Mouse (Mus musculus) frontal cortex, postnatal 36 days (tissue): Measurements from ENCODE around the gene Asb1.
A peak's percentile ranks its signal among the peaks of the same experiment; 100 is the strongest.

ENCODE experiments used
- DNase-seq, 2 experiments: peaks; one replicate each; pipeline ENCODE4 v3.0.0; 2022; ENCODE audit warnings: low spot score in 2 of 2

The Asb1 gene

DNA sequence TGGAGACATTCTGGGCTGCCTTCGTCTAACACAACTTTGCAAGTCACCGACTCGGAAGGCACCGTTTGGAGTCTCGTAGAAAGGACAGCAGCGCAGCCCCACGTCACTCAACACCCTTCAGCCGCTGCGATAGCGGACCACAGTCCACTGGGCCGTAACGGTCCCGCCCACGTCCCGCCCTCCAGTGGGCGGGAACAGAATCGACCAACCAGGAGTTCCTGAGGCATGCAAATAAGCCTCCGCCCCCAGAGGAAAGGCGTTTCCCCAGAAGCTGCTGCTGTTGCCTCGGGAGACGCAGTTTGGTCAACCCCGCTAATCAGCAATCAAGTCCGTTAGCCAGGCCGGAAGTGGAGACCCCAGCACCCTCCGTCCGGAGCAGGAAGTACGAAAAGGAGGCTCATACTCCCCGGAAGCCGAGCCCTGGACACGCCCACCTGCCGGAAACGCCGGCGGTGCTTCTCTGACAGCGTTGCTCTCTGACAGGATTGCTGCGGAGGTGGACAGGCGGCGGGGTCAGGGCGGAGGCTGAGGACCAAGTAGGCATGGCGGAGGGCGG is at the start of gene Asb1:
Asb1 (plus strand) TSS at position 274 of the 556 bp plus-strand sequence.
- peak; percentile 89 to 96 for DNase-seq

DNA sequence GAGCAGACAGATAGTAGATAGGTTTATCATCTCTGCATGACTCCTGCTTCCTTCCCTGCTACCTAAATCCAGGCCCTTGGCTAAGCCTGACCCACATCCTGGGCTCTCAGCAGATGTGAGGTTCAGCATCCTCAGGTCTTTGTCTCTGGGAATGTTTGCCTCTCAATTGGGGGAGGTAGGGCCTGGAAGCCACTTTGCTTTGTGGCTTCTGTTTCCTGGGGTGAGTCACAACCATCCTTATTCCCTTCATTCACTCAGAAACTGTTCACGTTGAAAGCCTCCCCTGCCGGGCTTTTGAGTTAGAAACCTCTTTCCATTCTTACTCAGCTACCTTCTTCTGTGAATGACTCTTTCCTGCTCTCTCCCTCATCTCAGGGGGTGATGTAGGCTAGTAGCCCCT is 47.6 kb upstream of the Asb1 start:
- no peak for DNase-seq

DNA sequence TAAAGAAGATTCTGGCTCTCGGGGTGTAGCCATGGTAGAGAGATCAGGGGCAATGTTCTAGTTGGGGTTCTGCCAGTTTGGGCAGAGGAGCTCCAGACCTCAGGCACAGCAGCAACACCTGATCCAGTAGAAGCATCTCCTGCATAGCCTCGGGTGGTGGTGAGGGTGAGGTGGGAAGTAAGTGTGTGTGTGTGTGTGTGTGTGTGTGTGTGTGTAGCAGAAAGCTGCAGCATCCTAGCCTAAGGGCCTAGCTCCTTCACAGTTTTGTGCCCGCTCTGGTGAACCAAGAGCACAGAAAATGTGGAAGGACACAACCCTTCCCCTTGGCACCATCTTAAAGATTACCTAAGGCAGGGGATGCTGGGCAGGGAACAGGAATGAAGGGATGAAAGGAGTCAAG is 46.4 kb upstream of the Asb1 start:
- no peak for DNase-seq

DNA sequence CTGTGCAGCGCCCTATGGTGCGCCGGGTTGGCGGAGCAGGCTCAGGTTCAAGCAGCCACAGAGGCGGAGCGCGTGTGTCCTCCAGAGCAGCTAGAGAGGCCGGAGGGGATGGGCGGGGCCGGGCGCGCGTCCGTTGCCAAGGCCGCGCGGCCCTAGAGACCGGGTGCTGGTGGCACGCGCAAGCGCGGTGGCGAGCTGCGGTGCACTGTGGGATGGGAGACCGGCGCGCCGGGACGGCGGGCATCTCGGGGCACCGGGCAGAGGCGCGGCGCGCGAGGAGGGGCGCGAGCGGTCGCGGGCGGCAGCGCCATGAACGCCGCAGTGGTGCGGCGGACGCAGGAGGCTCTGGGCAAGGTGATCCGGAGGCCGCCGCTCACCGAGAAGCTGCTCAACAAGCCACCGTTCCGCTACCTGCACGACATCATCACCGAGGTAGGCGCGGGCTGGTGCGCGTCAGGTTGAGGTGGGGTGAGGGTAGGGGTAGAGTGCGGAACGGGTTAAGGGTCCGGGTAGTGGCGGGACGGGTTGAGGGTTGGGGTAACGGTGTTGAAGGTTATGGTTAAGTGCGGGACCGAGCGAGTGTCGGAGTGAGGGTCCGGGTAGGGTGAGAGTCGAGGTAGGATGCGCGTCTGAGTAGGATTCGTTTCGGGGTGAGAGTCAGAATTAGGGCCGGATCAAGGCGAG is 45.7 kb upstream of the Asb1 start, which contains the start of gene Traf3ip1:
Traf3ip1 (plus strand) TSS at position 191 of the 684 bp plus-strand sequence.
- DNase-seq = peak; percentile 90

DNA sequence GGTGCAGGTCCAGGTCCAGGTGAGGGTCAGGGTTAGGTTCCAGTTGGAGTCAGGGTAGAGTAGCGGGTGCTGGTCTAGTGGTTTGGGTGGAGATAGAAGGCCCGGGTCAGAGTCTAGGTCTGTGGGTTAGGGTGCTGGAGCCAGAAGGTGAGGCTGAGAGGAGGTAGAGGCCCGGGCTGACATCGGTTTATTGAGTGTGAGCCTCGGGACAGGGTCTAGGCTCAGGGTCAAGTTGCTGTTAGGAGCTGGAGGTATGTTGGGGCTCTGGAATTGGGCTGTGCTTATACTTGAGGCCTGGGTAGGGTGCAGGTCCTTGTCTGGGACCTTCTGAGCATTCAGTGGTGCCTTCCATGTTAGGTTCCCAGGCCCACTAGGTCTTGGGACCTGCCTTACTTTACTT is 45.0 kb upstream of the Asb1 start:
- no peak for DNase-seq

DNA sequence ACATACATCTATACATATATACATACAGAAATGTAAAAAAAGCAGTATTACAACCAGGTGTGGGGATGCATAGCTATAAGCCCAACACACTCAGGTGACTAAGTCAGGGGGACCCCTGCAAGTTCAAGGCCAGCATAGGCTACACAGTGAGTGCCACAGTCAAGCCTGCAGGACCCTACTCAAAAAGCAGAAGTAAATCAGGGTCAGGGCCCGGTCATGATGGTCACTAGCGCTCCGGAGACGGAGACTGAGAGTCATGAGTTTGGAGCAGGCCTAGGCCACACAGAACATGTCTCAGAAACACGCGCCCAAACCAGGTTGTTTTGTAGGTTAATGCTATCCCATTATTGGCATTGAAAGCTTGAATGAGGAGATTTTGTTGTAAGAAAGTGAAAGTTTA is 41.8 kb upstream of the Asb1 start:
- no peak for DNase-seq

DNA sequence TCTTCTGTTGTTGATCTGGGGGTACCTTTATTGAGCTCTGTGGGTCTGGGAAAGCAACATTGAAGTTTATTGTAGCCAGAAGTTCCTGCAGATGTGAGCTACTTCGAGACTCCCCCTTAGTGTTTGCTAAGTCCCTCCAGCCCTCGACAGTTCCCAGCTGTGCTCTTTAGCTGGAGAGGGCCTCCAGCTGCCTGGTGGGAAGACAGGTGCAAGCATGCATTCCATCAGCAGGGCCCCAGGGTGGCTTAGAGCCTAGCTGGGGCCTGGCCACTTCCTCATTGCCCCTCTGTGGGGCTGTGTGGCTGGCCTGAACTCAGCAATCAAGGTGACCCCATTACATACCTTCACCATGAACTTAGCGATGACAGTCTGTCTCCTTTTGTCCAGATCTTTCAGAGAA is 35.7 kb upstream of the Asb1 start:
- DNase-seq = no peak

DNA sequence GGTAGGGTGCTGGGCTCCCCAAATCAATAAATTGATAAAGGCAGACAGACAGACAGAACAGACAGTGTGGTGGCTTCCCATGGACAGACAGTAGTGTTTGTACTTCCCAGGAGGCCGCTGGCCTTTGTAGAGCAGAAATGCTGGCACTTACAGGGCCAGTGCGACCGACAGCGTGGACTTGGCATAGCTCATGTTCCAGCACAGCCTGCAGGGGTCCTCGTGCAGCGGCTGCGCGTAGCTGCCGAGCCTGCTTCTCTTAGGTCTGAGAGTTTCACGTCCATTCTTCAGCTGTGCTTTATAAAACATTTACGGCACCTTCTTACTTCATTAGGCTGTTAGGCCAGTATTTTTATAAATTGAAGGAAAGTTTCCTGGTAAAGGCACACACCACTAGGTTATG is 25.4 kb upstream of the Asb1 start:
- DNase-seq = no peak

DNA sequence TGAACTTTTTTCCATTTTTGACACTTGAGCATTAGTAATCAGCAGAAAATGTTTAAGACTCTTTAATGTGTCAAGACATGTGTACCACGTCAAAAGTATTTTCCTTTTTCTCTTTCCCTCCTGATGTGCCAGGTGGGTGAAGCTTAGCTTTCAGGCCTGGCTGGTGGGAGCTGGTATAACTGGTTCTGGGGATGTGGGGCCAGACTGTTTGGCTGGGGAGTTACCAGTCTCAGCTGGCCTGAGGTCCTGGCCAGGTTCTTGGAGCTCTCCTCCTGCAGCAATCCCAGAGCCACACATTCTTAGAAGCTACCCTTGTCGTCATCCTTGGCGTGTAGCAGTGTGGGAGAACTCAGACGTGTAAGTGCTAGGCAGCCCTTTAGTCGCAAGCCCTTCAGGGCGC is 24.7 kb upstream of the Asb1 start:
- DNase-seq = no peak

DNA sequence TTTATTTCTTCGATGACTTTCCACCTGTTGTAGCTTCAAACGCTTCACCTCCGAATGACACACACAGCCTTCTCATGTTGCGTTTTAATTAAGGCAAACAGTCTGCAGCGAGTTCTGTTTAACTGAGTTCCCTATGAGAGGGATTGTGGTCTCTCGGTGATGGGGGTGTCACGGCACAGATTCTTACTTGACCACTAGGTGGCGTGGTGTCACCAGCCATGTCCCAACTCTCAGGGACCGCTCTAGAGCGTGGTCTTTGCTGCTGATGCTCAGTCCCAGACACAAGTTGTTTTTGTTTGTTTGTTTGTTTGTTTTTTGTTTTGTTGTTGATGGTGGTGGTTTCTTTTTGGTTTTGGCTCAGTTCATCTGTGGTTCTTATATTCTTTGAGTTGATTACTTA is 16.6 kb upstream of the Asb1 start:
- peak; percentile 47 to 67 for DNase-seq

DNA sequence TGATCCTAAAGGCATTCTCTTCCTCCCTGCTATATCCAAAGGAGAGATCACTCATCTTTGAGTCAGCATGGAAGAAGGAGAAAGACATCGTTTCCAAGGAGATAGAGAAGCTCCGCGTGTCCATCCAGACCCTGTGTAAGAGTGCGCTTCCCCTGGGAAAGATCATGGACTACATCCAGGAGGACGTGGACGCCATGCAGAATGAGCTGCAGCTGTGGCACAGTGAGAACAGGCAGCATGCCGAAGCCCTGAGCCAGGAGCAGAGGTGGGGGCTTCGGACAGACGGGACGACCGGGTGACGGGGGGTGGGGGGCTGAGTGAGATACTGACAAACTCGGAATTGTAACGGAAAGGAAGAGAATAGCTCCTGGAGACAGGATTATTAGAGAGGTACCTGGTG is 14.5 kb upstream of the Asb1 start:
- no peak for DNase-seq

DNA sequence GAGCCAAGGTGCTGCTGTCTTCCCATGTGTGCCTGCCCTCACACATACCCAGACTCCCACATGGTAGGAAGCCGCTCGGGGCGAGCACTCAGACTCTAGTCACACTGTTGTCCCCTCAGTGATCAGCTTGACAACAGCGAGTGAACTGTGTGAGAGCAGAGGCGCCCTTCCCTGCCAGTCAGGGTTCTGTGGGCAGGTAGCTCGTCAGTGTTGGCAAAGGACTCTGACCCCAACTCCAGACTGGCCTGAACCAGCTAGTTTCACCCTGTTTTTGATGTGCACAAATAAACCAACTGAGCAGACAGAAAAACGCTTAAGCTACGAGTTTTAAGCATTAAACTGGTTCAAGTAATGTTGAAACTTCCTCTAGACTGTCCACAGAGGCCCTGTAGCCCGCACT is 10.2 kb upstream of the Asb1 start:
- no peak for DNase-seq

DNA sequence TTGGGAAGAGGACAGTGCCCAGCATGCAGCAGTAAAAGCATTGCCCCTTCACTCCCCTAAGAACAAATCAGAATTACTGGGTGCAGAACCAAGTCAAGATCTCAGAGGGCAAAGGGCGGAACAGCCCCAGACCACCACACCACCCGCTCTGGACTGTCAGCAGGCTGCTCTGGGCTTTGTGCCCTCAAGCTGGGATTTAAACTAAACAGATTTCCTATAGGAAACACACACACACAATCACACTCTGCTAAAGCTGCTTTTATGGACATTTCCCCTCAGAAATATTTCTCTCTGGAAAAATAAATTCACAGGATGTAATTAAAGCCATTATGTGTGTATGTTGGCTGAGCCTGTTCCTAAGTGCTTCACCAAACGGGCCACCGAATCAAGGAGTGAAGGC is 8.1 kb upstream of the Asb1 start:
- DNase-seq = no peak

DNA sequence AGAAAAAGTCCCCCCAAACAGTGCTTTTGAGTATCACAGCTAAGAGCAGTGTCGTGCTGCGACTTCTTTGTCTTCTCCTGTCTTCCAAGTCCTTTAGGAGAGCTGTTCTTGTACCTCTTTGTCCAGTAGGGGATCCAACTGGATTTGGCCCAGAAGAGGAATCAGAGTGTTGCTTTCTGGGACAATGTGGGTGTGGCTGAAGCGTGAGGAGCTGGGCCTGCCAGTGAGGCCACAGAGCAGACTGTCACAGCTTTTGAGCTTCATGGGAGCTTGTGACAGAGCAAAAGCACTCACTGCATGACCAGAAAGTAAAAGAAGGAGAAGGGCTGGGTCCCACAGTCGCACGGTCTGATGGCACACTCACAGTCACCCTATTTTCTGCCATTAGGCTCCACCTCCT is 7.5 kb upstream of the Asb1 start:
- no peak for DNase-seq

DNA sequence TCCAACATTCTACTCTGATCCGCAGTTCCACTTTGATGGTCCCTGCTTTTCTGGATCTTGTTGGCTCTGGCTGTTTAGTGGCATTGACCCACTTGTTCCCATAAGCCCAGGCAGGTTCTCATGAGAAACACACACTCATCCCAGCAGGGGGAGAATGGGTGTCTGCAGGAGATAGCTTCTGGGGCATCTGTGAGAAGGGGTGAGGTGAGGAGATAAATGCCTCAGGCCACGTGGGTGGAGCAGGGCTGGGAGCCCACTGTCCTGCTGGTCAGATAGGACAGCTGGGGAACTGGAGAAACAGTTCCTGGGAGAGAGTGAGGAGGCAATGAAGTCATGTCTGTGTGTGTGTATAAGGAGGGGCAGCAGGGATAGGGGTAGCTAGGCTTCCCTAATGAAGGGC is 6.9 kb upstream of the Asb1 start:
- no peak for DNase-seq

DNA sequence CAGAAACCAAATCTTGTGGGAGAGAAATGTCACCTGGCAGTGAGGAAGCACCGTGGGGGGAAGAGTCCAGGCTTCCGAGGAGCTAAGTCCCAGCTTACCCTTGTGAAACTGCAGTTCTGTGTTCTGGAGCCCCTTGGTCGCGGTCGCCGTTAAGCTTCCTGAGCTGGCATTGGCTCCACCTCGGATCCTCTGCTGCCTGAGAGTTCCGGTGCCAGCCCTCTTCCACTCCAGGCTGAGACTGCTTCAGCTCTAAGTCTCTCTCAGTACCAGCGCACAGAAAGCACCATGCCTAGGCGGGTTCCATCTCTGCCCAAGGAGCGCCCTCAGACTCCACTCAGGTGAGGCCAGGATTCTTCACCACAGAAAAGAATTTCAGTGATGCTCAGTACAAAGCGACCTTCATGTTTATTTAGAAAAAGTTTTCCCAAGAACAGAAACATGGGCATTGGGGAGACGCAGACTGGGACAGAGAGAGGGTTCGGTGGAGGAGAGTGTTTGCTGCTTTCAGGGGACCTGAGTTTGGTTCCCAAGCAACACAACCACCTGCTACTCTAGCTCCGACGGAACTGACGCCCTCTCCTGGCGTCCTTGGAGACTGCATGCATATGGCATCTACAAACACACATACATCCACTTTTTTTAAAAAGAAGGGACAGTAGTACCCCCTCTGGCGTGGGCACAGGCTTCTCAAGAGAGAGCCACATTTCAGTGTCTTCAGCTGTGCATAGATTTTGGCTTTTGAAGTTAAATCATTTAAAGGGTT is 6.2 kb upstream of the Asb1 start:
- DNase-seq = no peak

DNA sequence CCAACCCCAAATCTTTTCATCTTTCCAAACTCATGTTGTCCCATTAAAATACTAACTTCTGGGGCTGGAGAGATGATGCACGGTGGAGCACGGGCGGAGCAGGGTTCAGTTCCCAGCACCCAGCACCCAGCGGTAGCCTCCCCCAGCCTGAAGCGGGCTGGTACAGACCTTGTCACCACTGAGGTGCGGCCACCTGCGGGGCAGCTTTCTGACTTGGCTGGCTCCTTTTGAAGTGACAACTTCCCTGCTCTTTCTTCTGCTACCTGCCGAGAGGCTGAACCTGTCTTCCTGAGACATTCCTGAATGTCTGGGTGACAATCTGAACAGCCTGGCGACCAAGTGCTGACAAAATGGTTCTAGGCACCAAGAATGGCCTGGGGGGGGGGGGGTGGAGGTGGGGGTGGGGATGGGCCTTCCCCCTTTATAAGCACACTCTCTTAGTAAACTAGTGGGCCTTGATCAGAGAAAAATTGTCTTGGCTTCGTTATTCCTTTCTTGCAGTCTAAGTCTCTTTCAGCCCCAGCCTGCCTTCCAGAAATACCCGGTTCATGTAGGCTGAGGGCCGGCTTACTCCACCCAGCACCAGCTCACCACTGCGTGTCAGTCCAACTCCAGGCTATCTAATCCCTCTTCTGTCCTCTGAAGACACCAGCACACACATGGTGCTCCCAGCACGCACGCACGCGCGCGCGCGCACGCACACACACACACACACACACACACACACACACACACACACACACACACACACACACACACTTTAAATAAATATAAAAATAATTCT is 2.4 kb upstream of the Asb1 start:
- DNase-seq = no peak

DNA sequence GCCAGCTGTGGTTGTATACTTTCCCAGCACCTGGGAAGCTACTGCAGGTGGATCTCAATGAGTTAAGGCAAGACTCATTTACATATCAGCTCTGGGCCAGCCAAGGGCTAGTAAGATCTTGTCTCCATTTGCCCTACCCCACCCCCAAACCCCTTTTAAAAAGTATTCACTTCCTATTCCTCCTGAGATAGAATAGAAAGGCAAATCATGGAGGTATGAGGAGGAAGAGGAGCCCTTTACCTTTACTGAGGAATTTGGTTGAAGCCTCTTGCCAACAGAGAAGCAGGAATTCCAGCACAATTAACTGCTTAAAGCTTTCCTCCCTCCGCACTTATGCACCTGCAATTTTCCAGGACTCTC is 1.8 kb upstream of the Asb1 start:
- DNase-seq = no peak

DNA sequence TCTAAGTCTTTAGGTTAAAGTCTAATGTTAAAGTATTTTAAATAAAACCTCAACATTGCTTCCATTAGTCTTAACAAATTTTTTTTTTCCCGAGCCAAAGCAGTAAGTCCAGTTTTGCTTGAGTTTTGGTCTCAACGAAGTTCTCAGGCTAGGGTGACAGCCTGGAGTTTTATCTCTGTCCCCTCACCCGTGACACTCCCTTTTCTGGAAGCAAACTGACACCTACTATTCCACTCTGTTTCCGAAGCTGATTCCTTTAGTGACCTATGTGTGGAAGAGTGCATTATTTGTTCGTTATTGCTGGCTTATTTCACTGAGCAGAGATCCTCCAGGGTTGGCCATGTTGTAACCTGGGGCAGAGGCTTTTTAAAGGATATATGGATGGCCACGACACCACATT is 1.1 kb upstream of the Asb1 start:
- DNase-seq = no peak

DNA sequence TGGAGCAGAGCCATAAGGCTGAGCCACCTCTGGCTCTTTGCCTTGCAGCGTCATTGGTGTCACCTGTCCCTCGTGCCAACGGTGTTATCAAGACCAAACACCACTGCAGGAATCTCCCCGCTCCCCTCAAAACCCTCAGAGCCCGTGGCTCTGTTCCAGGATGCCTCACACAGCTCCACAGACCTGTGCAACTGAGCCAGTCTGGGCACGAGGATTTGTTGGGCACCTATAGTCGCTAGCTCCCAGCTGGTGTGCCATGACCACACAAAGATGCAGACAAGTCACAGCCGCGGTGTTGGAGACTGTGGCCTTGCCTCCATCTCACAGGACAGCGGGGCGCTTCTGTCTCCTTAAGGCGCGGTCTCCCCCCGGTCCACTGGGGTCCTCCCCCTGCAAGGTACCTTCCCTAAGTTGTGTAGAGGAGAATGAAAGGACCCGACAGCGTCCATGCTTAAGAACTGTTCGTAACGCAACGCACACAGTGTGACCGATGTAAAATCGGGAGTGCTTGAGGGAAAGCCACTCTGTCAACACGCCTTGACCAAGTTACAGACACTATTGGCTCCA is 557 bp upstream of the Asb1 start:
- peak in 1 of 2 experiments; percentile 22 for DNase-seq

DNA sequence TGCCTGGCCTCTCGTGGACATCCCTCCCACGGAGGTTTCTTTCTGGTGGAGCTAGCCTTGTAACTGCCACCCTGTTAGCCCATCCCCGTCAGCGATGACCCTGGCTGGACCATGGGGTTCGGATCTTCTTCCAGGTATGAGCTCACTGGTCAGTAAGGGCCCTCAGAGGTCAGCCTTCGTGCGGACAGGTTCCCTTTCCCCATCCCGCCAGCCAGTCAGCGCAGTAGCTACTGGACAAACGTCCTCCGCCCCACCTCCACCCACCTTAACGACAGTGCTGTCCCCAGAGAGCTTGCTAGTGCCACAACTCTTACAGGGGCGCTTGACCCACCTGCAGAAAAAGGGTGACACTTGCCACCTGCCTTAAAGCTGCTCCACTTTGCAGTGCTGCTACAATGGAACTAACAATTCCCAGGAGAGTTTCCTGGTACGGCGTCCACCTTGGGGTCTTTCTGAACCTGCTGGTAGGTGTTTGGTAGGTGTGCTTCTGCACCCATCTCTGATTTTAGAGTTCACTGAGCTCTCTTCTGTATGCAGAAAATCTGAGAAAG is 773 bp downstream of the Asb1 start:
- no peak for DNase-seq

DNA sequence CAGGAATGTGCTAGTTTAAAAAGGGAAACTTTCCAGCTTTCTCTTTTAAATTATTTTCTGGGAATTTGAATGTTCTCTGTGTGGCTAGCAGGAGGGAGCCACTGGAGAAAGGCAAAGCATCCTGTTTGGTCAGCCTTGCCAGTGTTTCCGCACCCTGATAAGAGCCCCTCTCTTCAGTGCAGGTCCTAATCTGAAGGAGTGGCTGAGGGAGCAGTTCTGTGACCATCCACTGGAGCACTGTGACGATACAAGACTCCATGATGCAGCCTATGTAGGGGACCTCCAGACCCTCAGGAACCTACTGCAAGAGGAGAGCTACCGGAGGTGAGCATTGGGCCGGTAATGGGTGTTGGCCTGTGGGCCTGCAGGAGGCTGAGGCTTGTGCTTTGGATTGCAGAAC is 3.6 kb downstream of the Asb1 start:
- DNase-seq = no peak
